Mouse (Mus musculus) left cerebral cortex, adult 11 months (tissue): ENCODE measurements around the gene Zfp330.
A peak's percentile ranks its signal among the peaks of the same experiment; 100 is the strongest.

Experiments
- DNase-seq: peaks from one replicate; pipeline ENCODE4 v3.0.0; 2022; ENCODE audit warnings: low spot score

The Zfp330 gene

GRCm38 (mm10) chr8:82774093-82774422 lies at the start of gene Zfp330:
Gene Zfp330 (minus strand): TSS chr8:82774160.
- peak; percentile 88 for DNase-seq

DNA sequence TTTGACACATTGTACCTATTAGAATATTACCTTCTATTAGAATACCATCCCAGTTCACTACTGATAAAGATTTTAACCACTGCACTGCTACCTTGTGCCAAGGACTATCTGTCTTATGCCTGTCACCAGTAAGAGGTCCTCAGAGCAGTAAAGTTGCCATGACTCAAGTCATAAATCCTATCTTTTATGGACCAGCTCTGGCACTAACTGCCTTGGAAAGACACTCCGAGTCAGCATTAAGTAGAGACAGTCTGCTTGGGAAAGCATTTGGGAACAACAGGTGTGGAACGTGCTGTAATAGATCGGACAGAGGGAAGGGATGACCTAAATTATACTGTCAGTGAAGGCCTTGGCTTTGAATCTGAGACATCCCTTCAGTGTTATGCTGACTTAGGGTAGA lies 4.0 kb upstream of the Zfp330 start:
- DNase-seq: no peak

GRCm38 (mm10) chr8:82777406-82777805 lies 3.4 kb upstream of the Zfp330 start:
- no peak for DNase-seq

DNA sequence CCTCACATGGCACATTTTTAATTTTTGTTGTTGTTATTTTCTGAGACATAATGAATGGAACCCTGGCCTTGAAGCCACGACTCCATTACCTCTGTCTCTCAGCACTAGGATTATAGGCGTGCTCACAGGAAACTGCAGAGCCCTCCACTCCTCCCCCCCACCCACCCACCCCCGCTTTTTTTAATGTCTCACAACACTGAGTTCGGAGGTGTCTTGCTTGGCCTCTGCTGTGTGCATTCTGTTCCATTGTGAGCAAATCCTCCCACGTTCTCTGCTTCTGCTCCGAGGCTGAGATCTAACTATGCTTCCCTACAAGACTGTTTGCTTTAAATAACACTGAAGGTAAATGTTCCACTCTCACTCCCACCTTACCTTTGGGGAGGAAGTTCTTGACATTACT lies 522 bp upstream of the Zfp330 start:
- peak; percentile 23 for DNase-seq

DNA sequence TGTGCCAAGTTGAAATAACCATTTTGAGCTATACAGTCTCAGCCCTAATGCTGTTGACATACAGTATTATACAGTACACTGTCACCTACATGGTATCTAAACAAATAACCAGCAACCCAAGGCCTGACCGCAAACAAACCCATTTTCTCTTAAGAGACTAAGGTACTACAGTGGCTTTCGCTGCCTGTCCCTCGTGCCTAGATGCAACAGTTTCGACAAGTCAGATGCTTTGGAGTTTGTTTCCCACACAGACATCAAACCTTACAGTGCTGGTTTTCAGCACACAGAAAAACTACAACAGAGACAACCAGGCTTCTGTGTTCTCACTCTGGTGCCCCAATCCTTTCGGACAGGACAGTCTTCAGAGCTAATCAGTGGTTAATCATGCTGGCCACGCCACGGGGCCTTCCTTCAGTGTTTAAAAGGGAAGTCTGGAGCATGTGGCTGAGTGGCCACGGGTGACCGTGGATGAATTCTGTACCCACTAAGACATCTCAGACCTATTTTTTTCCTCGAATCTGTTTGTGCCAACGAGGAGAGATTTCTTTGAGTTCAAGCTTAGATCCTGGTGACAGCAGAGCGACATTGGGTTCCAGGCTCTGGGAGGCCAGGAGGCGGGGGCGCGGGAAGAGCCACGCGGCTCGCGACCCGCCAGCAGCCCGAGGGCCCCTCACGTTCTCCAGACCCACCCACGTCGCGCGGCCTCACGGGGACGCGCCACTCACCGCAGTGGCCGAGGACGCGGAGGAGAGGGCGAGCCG lies 448 bp downstream of the Zfp330 start:
- DNase-seq: no peak

DNA sequence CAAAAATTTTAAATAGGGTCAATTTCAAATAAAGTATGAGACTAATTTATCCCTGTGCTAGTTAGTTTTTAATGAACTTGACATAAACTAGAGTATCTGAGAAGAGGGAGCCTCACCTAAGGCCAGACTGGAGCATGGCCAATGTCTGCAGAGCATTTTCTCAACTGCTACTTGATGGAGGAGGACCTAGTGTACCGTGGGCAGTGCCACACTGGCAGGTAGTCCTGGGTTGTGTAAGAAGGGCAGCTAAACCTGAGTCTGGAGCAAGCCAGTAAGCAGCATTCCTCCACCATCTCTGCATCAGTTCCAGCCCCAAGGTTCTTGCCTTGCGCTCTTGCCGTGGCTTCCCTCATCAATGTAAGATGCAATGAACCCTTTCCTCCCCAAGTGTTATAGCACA lies 3.1 kb downstream of the Zfp330 start:
- no peak for DNase-seq

DNA sequence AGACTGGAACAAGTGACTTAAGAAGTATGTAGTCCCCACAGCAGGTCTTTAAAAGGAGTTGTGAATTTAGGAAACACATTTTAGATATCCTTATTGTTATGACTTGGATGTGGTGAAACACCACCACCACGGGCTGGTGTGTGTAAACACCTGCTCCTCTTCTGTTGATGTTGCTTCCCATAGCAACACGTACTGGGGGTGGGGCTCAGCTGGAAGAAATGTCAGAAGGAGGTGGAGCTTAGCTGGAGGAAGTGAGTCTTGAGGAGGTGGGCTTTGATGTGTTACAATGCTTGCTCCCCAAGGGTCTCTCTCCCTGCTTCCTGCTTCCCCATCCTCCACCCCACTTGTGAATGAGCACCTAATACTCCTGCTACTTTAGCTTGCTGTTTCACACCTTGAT lies 14.9 kb downstream of the Zfp330 start:
- DNase-seq: no peak

DNA sequence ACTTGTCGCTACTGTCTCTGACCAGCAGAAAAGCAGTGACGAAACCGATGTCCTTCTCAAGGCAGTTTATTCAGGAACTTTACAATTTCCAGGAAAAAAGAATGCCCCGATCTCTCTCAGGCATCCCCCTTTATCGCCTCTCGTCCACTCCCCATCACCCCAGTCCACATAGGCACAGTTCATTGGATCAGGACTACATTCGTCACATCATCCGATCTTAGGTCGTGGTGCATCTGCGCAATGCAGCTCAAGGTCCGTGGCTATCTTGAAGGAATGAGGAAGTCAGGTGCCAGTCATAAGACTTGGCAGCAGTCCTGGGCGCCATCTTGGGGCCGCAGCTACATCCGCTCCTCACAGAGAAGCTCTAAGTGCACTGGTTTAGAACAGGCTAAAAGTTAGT lies 19.0 kb downstream of the Zfp330 start:
- DNase-seq: no peak

- no peak for DNase-seq
Measured at GRCm38 (mm10) chr8:82746617-82747016, 27.3 kb downstream of the Zfp330 start.

GRCm38 (mm10) chr8:82743905-82744904 lies 29.8 kb downstream of the Zfp330 start:
- peak; percentile 26 for DNase-seq
